Mouse (Mus musculus) kidney, postnatal 14 days (tissue): ENCODE measurements around the gene Doc2g.
A peak's percentile ranks its signal among the peaks of the same experiment; 100 is the strongest.

ENCODE experiments used
- DNase-seq: peaks from one replicate; pipeline ENCODE4 v3.0.0; 2022; ENCODE audit warnings: mixed read lengths

Gene Doc2g

DNA sequence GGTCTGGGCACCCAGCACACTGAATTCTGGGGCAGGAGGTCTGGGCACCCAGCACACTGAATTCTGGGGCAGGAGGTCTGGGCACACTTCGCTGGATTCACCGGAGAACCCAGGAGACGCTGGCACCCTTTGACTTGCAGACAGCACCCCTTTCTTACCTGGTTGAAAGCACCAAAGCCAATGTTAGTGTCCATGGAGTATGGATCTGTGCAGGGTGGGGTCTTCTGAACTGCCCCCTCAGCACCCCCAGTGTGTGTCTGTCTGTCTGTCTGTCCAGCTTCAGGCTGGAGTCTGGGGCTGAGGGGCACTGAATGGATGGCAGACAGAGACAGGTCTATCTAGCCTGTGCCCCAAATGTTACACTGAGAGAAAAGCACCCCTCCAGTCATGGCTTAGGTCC, 11.6 kb upstream of the Doc2g start:
- DNase-seq, result no peak

DNA sequence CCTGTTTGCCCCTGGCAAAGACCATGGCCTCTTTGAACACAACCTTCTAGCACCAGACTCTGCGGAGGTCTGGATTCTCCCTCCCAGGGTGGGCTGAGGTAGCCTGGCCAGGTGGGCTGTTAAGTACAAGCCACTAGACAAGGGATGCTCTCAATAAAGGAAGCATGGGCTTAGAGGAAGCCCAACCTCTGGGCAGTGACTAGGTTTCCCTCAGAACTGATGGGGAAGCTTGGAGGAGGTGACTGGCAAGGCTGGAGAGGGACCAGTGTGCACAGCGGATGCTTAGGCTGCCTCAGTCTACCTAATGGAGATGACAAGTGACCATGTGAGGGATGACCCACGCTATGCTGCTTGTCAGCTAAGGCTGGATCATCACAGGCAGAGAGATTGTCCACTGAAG, 11.1 kb upstream of the Doc2g start:
- no peak for DNase-seq

DNA sequence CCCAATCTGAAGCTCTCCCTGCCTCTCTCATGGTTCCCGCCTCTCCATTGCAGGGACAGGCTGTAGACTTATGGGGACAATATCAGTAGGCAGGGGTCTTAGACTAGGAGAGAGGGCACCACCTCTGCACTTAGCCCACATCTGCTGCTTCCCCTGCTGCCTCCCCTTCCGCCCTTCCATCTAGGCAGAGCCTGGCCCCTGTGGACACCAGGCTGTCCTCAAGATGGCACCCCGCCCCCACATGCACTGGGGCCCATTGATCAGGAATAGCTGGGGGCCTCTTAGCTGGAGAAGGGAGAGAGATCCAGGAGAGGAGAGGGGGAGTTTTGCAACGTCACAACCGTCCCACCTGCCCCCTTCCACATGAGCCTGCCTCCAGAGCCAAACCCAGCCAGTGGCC, 10.7 kb upstream of the Doc2g start, which contains the start of gene Tbx10:
TSS of gene Tbx10 (plus strand) at position 337 of the 400 bp plus-strand sequence.
- no peak for DNase-seq

DNA sequence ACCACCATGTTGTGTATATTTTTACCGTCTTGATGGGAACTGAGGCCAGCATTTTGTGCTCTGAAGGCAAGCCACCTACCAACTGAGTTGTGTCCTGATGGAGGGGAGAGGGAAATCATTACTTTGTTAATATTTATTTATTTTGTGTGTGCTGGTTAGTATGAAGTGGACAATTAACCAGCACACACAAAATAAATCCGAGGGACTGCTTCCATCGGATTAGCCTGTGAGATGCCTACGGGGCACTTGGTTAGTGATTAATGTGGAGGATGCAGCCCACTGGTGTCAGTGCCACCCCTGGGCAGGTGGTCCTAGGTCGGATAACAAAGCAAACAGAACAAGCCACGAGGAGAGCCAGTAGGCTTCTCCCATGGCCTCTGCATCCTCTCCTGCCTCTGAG, 8.2 kb upstream of the Doc2g start:
- DNase-seq, result no peak

DNA sequence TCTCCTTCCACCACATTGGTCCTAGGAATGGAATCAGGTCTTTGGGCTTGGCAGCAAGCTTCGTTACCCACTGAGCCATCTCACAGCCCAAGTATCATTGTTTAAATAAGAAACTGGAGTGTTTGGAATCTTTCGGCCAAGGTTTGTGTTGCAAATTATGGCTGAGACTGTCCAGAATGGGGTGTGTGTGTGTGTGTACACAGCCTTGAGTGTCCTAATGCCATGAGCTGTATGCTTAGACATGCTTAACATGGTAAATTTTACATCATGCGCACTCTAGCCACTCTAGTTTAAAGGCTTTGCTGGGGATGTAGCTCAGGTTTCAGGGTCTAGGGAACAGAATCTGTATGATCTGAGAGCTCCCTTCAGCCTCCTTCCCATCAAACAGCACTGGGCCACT, 7.6 kb upstream of the Doc2g start:
- no peak for DNase-seq

DNA sequence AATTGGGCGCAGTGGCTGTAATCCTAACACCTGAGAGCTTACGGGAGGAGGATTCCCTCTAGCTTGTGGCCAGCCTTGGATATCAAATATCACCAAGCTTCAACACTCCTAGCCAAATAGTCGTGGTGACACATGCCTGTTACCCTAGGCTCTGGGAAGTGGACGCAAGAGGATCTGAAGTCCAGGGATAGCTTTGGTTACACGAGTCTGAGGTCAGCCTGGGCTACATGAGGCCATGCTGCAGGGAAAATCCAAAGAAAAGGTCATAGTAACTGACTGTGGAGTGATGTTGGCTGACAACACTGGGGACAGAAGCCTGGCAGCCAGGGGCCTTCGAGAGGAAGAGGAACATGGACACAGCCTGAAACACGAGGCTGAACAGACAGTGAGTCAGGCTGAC, 7.0 kb upstream of the Doc2g start:
- no peak for DNase-seq

DNA sequence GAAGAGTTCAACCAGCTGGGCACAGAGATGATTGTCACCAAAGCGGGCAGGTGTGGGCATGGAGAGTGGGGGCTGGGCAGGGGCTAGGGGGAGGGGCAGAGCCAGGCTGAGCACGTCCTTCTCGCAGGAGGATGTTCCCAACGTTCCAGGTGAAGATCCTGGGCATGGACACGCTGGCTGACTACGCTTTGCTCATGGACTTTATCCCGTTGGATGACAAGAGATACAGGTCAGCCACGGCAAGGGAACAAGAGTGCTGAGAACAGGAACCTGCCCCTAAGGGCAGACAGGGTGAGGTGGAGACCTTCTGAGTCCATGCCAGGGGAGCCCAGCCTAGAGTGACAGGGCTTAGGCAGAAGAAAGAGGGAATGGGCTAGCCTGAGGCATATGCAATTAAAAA, 6.4 kb upstream of the Doc2g start:
- peak; percentile 31 for DNase-seq

DNA sequence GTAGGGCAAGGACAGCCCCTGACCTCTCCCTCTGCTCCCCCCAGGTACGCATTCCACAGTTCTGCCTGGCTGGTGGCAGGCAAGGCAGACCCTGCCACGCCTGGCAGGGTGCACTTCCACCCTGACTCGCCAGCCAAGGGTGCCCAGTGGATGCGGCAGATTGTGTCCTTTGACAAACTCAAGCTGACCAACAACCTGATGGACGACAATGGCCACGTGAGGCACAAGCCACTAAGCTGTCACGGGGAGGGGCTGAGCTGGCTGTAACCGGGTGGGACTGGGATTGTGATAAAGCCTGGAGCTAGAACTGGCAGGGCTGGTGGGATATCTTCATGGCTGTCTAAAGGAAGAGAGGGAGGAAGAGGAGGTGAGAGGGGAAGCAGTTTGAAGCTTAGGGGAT, 5.9 kb upstream of the Doc2g start:
- no peak for DNase-seq

DNA sequence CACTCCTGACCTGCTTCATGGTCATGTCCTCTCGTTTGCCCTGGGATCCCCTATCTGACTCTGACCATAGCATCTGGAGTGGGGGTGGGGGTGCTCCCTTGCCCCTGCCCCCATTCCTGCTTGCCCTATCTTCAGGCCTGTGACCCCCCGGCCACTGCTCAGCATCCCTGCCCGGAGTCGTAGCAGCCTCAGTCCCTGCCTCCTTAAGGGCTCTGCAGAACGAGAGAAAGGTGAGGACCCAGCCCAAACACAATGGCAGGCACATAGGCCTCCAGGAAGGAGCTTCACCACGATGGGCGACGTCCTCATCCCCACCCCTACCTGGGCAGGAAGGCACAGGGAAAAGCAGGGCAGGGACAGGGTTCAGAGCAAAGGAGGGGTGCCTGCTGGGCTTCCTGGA, 4.8 kb upstream of the Doc2g start:
- no peak for DNase-seq

DNA sequence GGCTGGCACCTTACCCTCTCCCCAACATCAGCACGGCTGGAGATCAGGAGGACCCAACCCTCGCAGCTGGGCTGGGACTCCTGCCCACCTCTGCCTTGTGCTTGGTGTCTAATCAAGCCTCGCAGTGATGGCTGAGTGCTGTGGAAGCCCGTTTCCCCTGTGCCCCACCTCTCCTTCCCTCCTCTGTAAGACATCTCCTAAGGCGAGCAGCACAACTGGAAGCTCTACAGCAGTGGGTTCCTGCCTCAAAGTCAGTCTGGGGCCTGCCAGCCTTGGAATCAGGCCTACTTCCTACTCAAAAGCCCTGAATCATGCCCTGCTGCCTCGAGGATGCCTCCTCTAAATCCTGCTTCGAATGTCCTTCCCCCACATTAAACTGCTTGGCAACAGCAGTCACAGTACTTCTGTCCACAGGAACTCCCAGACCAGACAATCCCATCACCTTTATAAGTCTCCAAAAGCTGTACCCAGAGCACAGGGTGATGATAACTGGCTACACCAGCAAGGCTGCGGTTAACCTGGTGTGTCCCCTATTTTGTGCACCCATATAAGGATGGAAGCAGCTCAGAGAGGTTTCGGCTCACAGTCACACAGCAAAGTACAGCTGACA, 3.9 kb upstream of the Doc2g start:
- no peak for DNase-seq

DNA sequence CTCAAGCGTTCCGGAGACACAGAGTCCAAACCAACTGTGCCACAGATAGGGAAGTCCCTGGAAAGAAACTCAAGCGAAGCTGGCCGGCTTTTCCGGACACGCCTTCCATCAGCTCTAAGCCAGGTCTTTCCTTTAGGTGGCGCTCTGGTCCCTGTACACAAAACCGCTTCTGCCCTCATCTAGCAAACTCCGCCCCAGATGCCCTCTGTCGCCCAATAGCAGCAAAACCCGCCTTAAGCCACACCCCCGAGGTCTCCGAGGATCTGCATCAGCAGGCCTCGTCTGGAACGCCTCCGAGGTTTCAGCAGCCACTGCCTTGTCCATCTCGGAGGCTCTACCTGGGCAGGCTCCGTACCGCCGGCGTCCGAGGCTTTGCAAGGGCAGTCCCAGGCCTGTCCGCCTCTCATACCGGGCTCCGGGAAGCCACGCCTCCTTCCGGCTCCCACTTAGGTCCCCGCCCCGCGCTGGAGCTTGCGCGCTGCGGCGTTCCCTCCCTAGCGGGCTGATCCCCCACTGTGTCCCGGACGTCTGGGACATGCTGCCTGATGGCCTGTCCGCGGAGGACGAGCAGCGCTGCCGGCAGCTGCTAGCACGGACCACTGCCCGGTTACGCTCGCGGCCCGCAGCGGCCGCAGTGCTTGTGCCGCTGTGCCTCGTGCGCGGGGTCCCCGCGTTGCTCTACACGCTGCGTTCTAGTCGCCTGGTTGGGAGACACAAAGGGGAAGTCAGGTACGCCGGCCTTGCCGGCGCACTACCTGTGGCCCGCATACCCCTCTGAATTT, 2.8 kb upstream of the Doc2g start, which contains the start of the genes Nudt8 and Gm49405:
TSS of gene Nudt8 (plus strand) at position 462 of the 782 bp plus-strand sequence.
TSS of gene Gm49405 (plus strand) at position 508 of the 782 bp plus-strand sequence.
- peak; percentile 98 for DNase-seq

DNA sequence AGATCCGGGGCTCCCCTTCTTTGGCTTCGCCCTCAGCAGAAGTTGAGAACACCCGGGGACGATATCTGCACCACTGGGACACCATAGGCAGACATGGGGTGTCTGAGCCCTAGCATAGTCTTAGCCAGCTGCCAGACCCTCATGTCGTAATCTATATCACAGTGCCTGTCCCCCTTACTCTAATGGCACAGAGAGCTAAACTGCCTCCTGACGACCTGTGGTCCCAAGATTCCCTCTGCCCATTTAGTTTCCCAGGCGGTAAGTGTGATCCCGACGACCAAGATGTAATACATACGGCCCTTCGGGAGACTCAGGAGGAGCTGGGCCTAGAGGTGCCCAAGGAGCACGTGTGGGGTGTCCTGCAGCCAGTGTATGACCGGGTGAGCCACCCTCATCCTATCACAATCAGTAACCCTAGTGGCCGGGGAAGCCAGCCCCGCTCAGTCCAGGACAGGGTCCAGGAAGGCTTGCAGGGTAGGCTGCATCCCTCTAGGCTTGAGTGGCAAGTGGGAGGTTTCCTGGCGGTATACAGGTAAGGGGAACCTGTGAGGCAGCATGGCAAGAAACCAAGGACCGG, 2.1 kb upstream of the Doc2g start:
- no peak for DNase-seq

DNA sequence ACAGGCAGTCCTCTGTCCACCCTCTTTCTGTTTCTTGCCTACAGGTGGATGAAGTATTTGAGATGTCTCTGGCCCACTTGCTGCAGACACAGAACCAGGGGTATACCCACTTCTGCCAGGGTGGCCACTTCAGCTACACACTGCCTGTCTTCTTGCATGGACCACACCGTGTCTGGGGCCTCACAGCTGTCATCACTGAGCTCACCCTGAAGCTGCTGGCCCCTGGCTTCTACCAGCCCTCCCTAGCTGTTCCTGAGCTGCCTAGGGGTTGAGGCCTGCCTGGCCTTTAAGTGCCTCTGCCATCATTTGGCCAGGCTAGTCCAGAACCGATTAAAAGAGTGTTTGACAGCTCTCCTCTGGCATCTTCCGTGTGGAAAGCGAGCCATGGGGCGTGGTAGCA, 1.4 kb upstream of the Doc2g start:
- no peak for DNase-seq

DNA sequence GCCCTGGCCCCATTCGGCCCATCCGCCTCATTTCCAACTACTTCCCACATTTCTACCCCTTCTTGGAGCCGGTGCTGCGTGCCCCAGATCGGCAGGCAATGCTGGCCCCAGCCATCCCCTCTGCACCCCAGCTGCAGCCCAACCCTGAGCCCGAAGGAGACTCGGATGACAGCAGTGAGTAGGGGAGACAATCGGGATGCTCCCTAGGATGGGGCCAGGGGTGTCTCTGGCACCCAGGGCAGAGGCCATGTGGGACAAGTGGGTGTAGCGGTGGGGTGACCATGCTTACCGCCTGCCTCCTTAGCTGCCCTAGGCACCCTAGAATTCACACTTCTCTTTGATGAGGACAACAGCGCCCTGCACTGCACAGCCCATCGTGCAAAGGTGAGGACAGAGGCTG, 528 bp downstream of the Doc2g start:
- DNase-seq, result no peak

DNA sequence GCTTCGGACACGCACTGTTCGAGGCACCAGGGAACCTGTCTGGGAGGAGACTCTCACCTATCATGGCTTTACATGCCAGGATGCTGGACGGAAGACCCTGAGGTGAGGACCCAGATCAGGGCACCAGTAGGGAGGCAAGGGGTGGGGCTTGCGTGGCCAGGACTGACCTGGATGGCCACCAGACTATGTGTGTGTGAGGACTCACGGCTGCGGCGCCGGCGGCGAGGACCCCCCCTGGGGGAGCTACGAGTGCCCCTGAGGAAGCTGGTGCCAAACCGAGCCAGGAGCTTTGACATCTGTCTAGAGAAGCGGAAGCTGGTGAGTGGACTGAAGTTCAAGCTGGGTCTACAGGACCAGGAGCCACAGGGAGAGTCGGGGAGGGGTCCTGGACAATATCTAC, 1.2 kb downstream of the Doc2g start:
- DNase-seq, result no peak

DNA sequence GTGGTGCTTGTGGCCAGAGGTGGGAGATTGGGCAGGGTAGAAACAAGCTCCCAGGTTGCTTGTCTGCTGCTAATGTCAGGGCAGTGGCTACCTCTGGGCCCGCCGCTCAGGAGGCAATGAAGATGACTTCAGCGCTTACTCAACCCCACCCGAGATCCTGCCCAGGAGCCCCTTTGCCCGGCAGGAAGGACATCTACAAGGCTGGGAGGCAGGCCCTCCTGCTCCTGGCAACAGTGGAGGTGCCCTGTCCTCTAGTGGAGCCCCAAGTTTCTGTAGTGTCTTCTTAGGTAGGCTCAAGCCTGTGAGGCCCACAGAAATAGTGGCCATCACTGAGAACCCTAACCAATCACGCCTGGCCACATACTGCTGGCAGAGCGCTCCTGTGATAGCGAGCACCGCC, 2.0 kb downstream of the Doc2g start:
- no peak for DNase-seq

DNA sequence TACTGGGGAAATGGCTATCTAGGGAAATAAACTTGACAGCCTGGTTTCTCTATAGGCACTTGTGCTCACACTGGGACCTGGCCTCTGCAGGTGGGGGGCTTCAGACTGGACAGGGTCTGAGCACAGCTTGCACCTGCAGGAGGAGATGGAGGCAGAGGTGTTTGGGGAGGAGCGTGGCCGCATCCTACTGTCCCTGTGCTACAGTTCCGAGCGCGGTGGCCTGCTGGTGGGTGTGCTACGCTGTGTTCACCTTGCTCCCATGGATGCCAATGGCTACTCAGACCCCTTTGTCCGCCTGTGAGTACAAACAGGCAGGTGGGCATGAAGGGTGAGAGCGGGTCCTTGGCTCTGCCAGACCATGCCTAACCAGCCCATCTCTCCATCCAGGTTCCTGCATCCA, 2.9 kb downstream of the Doc2g start:
- no peak for DNase-seq

DNA sequence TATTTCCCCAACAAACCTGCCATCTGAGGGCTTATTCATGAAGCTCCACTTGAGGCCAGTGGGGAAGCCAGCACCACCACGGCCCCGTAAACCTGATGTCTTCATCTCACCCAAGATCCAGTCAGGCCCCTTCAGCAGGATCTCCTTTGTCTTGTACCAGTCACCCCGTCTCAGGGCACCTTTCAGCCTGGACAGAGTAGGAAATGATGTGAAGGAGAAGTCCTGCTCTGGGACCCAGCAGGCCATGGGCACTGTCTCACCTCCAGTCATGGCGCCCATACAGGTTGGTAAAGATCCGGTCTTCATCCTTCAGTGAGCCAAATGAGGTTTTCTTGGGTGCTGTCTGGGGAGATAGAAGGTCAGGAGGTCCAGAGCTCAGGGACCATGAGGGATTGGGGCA, 8.0 kb downstream of the Doc2g start:
- DNase-seq, result no peak

DNA sequence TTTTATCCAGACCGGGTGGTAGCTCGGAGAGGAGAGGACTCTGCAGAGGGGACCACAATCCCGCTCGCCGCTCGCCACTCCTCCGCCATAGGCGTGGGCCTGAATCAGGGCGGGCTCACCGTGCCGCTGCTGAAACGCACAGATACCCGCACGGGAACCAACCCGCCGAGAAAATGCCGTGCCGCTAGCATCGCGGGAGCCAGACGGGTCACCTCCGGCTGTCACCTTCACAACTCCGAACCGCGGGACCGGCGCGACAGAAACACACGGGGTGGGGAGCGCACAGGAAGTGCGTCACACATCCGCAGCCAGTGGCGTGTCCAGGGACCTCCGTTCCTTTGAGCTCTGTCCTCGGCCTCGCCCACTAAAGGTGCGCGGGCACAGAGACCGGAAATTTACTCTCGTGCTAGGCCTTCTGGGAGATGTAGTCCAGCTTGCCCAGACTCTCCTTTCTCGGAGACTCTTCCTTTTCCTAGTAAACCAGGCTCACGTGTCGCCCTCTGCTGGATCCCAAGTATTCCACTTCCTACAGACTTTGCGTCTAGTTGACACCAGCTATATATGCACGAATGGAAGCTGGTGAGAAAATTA, 9.4 kb downstream of the Doc2g start, which contains the start of gene Ndufv1:
TSS of gene Ndufv1 (minus strand) at position 375 of the 591 bp plus-strand sequence.
- DNase-seq, result peak; percentile 99

DNA sequence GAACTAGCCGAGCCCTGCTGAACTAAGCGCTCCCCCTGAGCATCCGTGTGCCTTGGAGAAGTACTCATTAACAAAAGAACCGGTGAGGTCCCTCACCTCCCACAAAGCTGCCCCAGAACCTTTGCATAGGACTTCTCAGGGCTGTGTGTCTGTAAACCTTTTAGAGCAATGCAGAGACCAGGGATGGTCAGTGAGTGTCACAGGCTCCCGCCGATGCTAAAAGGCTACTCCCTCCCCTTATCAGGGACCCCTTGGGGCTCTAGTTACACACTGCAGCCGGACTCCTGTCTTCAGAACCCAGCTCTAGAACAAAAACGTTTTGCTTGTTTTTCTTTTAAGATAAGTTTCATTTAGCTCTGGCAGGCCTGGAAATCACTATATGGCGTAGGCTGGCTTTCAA, 10.0 kb downstream of the Doc2g start:
- no peak for DNase-seq

DNA sequence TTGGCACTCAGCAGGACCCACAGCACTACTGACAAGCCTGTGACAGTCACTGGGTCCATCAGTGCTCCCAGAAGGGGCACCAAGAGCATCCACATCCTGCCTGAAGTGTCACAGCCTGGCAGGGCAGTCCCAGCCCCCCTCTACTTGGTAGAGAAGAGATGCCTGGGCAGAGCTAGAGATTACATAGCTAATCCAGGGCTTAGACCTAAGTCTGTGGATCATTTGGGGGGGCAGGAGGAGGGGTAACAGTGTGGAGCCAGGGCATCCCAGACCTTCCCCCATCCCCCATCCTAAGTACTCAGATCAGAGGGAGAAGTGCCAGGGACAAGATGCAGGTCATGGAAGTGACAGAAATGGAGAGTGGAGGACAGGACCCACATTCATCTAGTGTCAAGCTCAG, 11.7 kb downstream of the Doc2g start:
- DNase-seq, result no peak

DNA sequence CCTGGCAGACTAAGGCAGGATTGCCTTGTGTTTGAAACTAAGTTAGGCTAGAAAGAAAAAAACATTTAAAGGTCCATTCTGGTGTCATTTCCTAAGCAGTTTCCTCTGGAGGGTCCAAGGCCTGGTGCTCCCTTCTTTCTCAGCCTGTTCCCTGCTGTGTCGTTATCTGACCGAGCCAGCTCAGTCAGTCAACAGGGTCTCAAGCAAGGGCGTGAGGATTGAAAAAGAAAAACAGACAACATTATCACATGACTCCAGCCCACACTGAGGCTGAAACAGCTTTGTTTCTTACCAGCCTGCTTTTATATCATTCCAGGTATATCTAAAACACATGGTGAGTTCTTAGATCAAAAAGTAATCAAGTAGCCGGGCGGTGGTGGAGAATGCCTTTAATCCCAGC, 12.5 kb downstream of the Doc2g start:
- no peak for DNase-seq

DNA sequence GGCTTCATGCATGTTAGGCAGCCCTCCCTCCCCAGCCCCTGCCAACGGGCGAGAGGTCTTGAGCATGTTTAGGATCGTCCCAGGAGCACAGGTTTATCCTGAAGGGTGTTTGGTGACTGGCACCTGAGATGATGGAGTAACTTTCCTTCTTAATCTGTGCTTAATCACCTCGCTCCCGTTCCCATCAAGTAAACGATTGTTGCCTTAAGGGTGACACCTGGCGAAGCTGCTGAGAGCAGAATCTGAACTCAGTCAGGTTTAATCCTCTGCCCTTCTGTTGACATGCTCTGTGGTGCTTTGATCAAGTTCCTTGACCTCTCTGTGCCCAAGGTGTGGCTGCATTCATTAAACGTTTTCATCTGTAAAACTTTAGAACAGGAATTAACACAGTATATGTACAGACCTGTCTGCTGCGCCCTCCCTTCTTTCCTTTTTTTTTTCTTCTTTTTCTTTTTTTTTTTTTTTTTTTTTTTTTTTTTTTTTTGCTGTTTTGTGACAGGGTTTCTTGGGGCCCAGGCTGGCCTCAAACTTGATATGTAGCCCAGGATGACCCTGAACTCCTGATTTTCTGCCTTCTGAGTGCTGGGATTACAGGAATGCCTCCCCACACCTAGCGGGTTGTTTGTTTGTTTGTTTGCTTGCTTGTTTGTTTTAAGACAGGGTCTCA, 14.9 kb downstream of the Doc2g start:
- DNase-seq, result no peak
